Mouse (Mus musculus): ENCODE data around the gene Myl10. TPM values are rescaled to one million over a fixed set of nuclear protein-coding genes. Genes with fewer than 3 reads are reported as not detected.
"Not testable (repeated sequence)": the region's sequence is repeated elsewhere in the genome, so short reads cannot be mapped to it uniquely, and the experiment has no call there.

Gene Myl10
- not detected in 2 replicates for polyA plus RNA-seq (2012; rRNA removed)

DNA sequence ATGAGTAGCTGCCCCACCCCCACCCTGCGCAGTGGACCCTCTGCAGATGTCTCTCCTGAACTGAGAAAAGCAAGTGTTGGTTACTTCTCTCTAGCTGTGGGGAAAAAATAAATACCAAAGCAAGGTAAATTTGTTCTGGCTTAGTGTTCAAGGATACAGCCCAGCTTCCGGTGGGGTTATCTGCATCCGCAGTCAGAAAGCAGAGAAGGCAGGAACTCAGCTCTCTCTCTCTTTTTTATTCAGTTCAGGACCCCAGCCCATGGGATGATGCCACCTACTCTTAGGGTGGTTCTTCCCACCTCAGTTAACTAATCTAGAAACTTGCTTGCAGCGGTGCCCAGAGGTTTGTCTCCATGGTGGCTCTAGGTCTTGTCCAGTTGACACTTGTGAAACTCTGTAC, at the start of gene Myl10:
Gene Myl10 (plus strand): TSS at position 363 of the 400 bp plus-strand sequence.
- Histone ChIP-seq H3K4me3 (ENCODE audit: insufficient read depth, low read depth, low read length) (no peak within 1 kb of the TSS), H3K27ac (ENCODE audit: insufficient read depth, low read depth, low read length) (no peak within 1 kb of the TSS), H3K4me1 (ENCODE audit: control insufficient read depth, insufficient read depth, low read length) (no peaks in the 10 kb centered on the region), H3K27me3 (replicated peaks; ENCODE audit: control insufficient read depth, insufficient read depth, low read length) (no peaks in the 10 kb centered on the region), H3K36me3 (ENCODE audit: control insufficient read depth, insufficient read depth, low read length) (no peaks in the 10 kb centered on the region)
- 91% methylated on average over 4 of the region's 4 CpGs for WGBS
- DNase-seq: no peak
- TF ChIP-seq CTCF (conservative IDR thresholded peaks at IDR 0.05; ENCODE audit: insufficient read depth, insufficient read length, low read depth, low read length) (no peak), POLR2A (IDR thresholded peaks at IDR 0.05; ENCODE audit: low read depth, low read length) (no peak)

DNA sequence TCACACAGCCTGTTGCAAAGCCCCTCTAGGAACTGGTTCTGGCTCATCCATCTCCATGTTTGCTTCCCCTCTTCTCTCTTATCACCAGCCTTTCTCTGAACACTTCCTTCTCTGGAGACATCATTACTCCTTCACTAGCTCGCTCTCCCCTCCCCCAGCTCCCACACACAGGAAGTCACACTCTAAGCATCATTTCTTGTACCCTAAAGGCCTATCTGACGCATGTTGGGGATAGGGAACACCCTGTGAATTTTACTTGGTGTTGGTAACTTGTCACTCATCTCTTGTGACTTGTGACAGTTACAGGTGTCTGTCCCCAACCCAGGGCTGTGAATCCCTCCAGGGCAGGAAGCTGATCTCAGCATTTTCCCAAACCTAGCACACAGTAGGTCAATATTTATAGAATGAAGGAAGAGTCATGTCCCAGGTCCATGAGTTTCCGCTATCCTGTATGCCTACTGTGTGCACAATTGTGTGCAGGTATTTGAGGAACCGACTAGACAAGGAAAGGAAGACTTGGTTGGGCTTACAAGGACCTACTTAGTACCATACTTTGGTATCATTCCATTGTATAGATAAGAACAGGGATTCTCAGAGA, 46.1 kb upstream of the Myl10 start:
- WGBS: 84% methylated on average over 4 of the region's 4 CpGs

DNA sequence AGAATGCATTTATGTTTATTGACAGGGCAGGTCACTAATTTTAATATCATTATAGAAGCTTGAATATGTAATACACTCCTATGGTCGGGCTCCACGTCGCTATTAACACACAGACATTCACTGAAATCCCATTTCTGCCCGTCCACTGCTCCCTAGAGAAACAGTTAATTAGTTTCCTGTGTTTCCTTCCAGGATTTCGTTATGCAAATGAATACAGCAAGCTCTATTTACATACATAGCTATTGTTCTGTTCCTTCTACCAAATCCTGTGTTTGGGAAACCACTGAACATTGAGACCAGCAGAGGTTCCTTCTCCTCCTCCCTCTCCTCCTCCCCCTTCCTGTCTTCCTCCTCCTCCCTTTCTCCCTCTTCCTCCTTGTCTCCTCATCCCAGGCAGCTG, 43.9 kb upstream of the Myl10 start:
- no peak overlapping the region for H3K27ac ChIP-seq (ENCODE audit: insufficient read depth, low read depth, low read length)
- H3K4me1 ChIP-seq (ENCODE audit: control insufficient read depth, insufficient read depth, low read length): no peaks in the 10 kb centered on the region
- H3K27me3 ChIP-seq (replicated peaks; ENCODE audit: control insufficient read depth, insufficient read depth, low read length): no peaks in the 10 kb centered on the region
- no peaks in the 10 kb centered on the region for H3K36me3 ChIP-seq (ENCODE audit: control insufficient read depth, insufficient read depth, low read length)
- no peak for DNase-seq
- TF ChIP-seq CTCF (conservative IDR thresholded peaks at IDR 0.05; ENCODE audit: insufficient read depth, insufficient read length, low read depth, low read length): no peak
- TF ChIP-seq POLR2A (IDR thresholded peaks at IDR 0.05; ENCODE audit: low read depth, low read length): no peak
- no peak overlapping the region for H3K4me3 ChIP-seq (ENCODE audit: insufficient read depth, low read depth, low read length)
- 65% methylated on average over 5 of the region's 5 CpGs for WGBS

More for the DNA sequence above, 46.1 kb upstream of the Myl10 start:
- H3K4me3 ChIP-seq (ENCODE audit: insufficient read depth, low read depth, low read length): no peak overlapping the region
- no peak overlapping the region for H3K27ac ChIP-seq (ENCODE audit: insufficient read depth, low read depth, low read length)
- H3K4me1 ChIP-seq (ENCODE audit: control insufficient read depth, insufficient read depth, low read length): no peaks in the 10 kb centered on the region
- H3K36me3 ChIP-seq (ENCODE audit: control insufficient read depth, insufficient read depth, low read length): no peaks in the 10 kb centered on the region
- no peaks in the 10 kb centered on the region for H3K27me3 ChIP-seq (replicated peaks; ENCODE audit: control insufficient read depth, insufficient read depth, low read length)
- no peak for TF ChIP-seq POLR2A (IDR thresholded peaks at IDR 0.05; ENCODE audit: low read depth, low read length)
- TF ChIP-seq CTCF (conservative IDR thresholded peaks at IDR 0.05; ENCODE audit: insufficient read depth, insufficient read length, low read depth, low read length): no peak
- DNase-seq: no peak

DNA sequence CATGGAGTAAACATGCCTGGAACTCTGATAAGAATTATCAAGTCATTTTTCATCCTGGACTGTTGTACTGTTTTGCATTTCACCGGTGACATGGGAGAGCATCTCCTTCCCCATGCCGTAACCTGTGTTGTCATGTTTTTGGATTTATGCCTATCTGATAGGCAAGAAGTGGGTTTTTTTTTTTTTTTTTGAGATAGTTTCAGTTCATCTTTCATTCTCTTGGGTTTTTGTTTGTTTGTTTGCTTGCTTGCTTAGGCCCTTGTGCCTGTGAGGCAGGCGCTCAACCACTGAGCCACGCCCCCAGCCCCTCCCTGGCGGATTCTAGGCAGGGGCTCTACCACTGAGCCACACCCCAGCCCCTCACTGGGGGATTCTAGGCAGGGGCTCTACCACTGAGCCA, 43.3 kb upstream of the Myl10 start:
- H3K4me1 ChIP-seq (ENCODE audit: control insufficient read depth, insufficient read depth, low read length): no peaks in the 10 kb centered on the region
- no peak overlapping the region for H3K27ac ChIP-seq (ENCODE audit: insufficient read depth, low read depth, low read length)
- no peak for TF ChIP-seq CTCF (conservative IDR thresholded peaks at IDR 0.05; ENCODE audit: insufficient read depth, insufficient read length, low read depth, low read length)
- TF ChIP-seq POLR2A (IDR thresholded peaks at IDR 0.05; ENCODE audit: low read depth, low read length): no peak
- 81% methylated on average over 5 of the region's 5 CpGs for WGBS
- no peak overlapping the region for H3K4me3 ChIP-seq (ENCODE audit: insufficient read depth, low read depth, low read length)
- DNase-seq: no peak
- H3K36me3 ChIP-seq (ENCODE audit: control insufficient read depth, insufficient read depth, low read length): no peaks in the 10 kb centered on the region
- no peaks in the 10 kb centered on the region for H3K27me3 ChIP-seq (replicated peaks; ENCODE audit: control insufficient read depth, insufficient read depth, low read length)

DNA sequence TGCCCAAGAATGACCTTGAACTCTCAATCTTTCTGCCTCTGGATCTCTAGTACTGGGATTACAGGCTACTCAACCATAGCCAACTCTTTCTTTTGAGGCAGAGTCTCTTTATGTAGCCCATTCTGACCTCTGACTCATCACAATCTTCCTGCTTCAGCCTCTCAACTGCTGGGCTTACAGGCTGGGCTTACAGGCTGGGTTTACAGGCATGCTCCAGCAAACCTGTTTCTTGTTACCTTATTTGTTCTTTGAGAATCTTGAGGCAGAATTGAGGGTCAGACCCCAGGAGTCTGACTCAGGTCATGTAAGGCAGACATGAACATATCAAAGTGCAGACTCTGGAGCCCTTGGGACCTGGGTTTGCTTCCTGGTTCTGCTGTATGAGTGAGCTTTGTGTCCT, 38.5 kb upstream of the Myl10 start:
- no peak overlapping the region for H3K27ac ChIP-seq (ENCODE audit: insufficient read depth, low read depth, low read length)
- no peaks in the 10 kb centered on the region for H3K36me3 ChIP-seq (ENCODE audit: control insufficient read depth, insufficient read depth, low read length)
- H3K27me3 ChIP-seq (replicated peaks; ENCODE audit: control insufficient read depth, insufficient read depth, low read length): no peaks in the 10 kb centered on the region
- no peaks in the 10 kb centered on the region for H3K4me1 ChIP-seq (ENCODE audit: control insufficient read depth, insufficient read depth, low read length)
- no peak for TF ChIP-seq CTCF (conservative IDR thresholded peaks at IDR 0.05; ENCODE audit: insufficient read depth, insufficient read length, low read depth, low read length)
- TF ChIP-seq POLR2A (IDR thresholded peaks at IDR 0.05; ENCODE audit: low read depth, low read length): no peak
- DNase-seq: no peak
- H3K4me3 ChIP-seq (ENCODE audit: insufficient read depth, low read depth, low read length): no peak overlapping the region

DNA sequence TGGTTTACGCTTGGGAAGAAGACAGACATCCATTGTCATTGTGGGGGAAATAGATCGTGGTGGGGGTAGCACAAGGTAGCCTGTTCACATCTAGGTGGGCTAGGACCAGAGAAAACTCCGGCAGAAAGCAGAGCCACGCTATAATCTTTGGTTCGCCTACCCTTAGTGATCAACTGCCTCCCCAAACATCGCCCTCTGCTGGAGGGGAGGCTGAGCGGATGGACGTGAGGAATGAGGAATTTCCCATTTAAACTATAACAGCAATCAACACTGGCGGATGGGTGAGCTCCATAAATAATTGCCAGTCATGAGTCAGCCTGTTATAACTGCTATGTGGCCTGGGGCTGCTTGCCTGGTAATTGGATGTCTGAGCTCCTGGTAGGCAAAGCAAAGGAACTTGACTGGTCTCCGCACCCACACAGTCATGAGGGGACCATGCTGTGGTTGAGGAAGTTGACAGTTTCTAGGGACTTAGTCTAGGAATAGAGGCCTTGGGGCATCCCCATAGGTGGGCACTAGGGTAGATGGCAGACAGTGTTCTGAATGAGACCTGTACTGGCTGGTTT, 36.0 kb upstream of the Myl10 start:
- no peaks in the 10 kb centered on the region for H3K27me3 ChIP-seq (replicated peaks; ENCODE audit: control insufficient read depth, insufficient read depth, low read length)
- H3K27ac ChIP-seq (ENCODE audit: insufficient read depth, low read depth, low read length): no peak overlapping the region
- TF ChIP-seq CTCF (conservative IDR thresholded peaks at IDR 0.05; ENCODE audit: insufficient read depth, insufficient read length, low read depth, low read length) (peak; percentile 45; the same call in 1 of the 2 replicates), POLR2A (IDR thresholded peaks at IDR 0.05; ENCODE audit: low read depth, low read length) (no peak)
- no peak for DNase-seq
- no peak overlapping the region for H3K4me3 ChIP-seq (ENCODE audit: insufficient read depth, low read depth, low read length)
- no peaks in the 10 kb centered on the region for H3K36me3 ChIP-seq (ENCODE audit: control insufficient read depth, insufficient read depth, low read length)
- H3K4me1 ChIP-seq (ENCODE audit: control insufficient read depth, insufficient read depth, low read length): no peaks in the 10 kb centered on the region
- WGBS: 75% methylated on average over 10 of the region's 10 CpGs

DNA sequence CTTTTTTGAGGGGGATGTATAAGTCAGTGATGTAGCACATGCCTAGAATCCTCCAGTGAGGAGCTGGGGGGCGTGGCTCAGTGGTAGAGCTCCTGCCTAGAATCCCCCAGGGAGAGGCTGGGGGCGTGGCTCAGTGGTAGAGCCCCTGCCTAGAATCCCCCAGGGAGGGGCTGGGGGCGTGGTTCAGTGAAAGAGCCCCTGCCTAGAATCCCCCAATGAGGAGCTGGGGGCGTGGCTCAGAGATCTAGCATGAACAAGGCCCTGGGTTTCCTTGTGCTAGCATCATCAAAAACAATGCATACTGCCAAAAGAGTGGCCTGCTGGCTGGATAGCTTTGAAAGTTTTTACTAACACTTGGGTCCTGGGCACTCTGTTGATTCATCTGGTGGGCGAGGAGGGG, 32.2 kb upstream of the Myl10 start:
- H3K4me1 ChIP-seq (ENCODE audit: control insufficient read depth, insufficient read depth, low read length); DNase-seq; H3K36me3 ChIP-seq (ENCODE audit: control insufficient read depth, insufficient read depth, low read length); H3K27ac ChIP-seq (ENCODE audit: insufficient read depth, low read depth, low read length); H3K4me3 ChIP-seq (ENCODE audit: insufficient read depth, low read depth, low read length); H3K27me3 ChIP-seq (replicated peaks; ENCODE audit: control insufficient read depth, insufficient read depth, low read length): not testable (repeated sequence)
- 81% methylated on average over 5 of the region's 5 CpGs for WGBS
